Mouse (Mus musculus): ENCODE data around the gene H1f0.
A peak's percentile ranks its signal among the peaks of the same experiment; 100 is the strongest.

Gene H1f0

GRCm38 (mm10) chr15:79028237-79028738 is at the start of gene H1f0:
Gene H1f0 (plus strand): TSS chr15:79028450.
- DNase-seq = peak; percentile 93 to 97

- peak; percentile 62 to 83 for DNase-seq
Observed at GRCm38 (mm10) chr15:78978875-78979274, 49.4 kb upstream of the H1f0 start.

GRCm38 (mm10) chr15:78980084-78980483 is 48.2 kb upstream of the H1f0 start:
- DNase-seq = no peak

GRCm38 (mm10) chr15:78982658-78983435 is 45.4 kb upstream of the H1f0 start:
- peak; percentile 95 to 98 for DNase-seq

GRCm38 (mm10) chr15:78983436-78984285 is 44.6 kb upstream of the H1f0 start:
- peak; percentile 61 to 87 for DNase-seq

- DNase-seq = no peak
Observed at GRCm38 (mm10) chr15:78984286-78984778, 43.9 kb upstream of the H1f0 start.

GRCm38 (mm10) chr15:78986536-78987220 is 41.6 kb upstream of the H1f0 start:
- DNase-seq = peak; percentile 34 to 75

GRCm38 (mm10) chr15:78988499-78988971 is 39.7 kb upstream of the H1f0 start:
- peak; percentile 69 to 84 for DNase-seq

- DNase-seq = no peak
Observed at GRCm38 (mm10) chr15:78989152-78990092, 38.8 kb upstream of the H1f0 start.

GRCm38 (mm10) chr15:78990093-78990463 is 38.2 kb upstream of the H1f0 start:
- no peak for DNase-seq

GRCm38 (mm10) chr15:78990970-78991525 is 37.2 kb upstream of the H1f0 start:
- no peak for DNase-seq

- DNase-seq = peak in 1 of 2 experiments; percentile 22
Observed at GRCm38 (mm10) chr15:78992235-78992634, 36.0 kb upstream of the H1f0 start.

GRCm38 (mm10) chr15:78992925-78993324 is 35.3 kb upstream of the H1f0 start:
- no peak for DNase-seq

- DNase-seq = peak in 1 of 2 experiments; percentile 65
Observed at GRCm38 (mm10) chr15:78995916-78996315, 32.3 kb upstream of the H1f0 start.

GRCm38 (mm10) chr15:78996663-78997062 is 31.6 kb upstream of the H1f0 start:
- no peak for DNase-seq

- no peak for DNase-seq
Observed at GRCm38 (mm10) chr15:78998348-78998747, 29.9 kb upstream of the H1f0 start.

- no peak for DNase-seq
Observed at GRCm38 (mm10) chr15:78999586-78999985, 28.7 kb upstream of the H1f0 start.

- peak in 1 of 2 experiments; percentile 55 for DNase-seq
Observed at GRCm38 (mm10) chr15:79000357-79000791, 27.9 kb upstream of the H1f0 start.

GRCm38 (mm10) chr15:79001559-79001958 is 26.7 kb upstream of the H1f0 start:
- no peak for DNase-seq

GRCm38 (mm10) chr15:79002036-79002435 is 26.2 kb upstream of the H1f0 start:
- DNase-seq = peak; percentile 72 to 91

- DNase-seq = no peak
Observed at GRCm38 (mm10) chr15:79003079-79003478, 25.2 kb upstream of the H1f0 start.
